Mouse (Mus musculus) lung, adult 2 months (tissue): Measurements from ENCODE around the gene Sh2b3.

Experiments
- CTCF ChIP-seq: fragments of 200-500 bp; IDR thresholded peaks from 2 replicates; pipeline ENCODE4 v1.5.1; 2011; ENCODE audit warnings: mild to moderate bottlenecking, low read length, control low read depth; ENCODE audit not compliant: insufficient read depth
- POLR2A ChIP-seq: fragments of 200-500 bp; IDR thresholded peaks from 2 replicates; pipeline ENCODE4 v1.6.1; 2011; ENCODE audit warnings: low read depth, mild to moderate bottlenecking, control low read depth, low read length, borderline replicate concordance; ENCODE audit errors: extremely low read depth

DNA sequence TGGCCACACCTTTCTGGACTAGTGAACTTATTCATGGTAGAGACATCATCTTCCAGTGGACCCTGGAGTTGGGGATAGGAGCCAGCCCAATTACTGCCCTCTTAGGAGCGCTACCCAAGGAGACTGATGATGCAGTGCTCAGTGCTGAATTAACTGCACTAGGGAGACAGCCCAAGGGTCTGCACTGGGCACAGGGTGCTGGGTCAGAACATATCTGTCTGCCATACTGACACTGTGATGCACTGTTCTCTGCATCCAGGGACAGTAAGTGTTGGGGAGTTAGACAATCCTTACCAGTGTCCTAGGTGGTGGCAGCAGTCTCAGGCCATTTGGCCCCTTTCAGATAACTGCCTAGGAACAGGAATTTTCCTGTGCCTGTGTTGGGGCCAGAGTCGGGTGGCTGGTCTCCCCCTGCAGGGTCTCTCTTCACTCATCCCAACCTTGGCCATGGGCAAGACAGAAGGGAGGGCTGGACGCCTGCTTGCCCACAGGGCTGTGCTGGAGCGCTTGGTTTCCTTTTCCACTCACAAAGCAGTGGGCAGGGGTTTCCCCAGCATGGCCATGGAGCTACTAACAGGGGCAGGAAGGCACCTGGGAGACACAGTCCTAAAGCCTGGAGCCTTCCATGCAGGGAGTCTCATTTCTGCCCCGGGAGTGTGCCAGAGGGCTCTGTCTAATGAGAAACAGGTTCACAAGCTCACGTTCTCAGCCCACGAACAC lies 14.5 kb downstream of the Sh2b3 start:
- TF ChIP-seq CTCF, result no peak
- TF ChIP-seq POLR2A, result no peak
